Mouse (Mus musculus) urinary bladder, postnatal 36 days (tissue): ENCODE results near the gene Prss56.

ENCODE experiments used
- DNase-seq, 2 experiments: peaks; one replicate each; pipeline ENCODE4 v3.0.0; 2022; ENCODE audit warnings: low spot score in 2 of 2, mixed read lengths in 1 of 2

Prss56 gene

GRCm38 (mm10) chr1:87232197-87232596 is 49.1 kb downstream of the Prss56 start:
- no peak for DNase-seq
